ENCODE assay signal across 7 mouse cellular contexts in the genomic region with DNA sequence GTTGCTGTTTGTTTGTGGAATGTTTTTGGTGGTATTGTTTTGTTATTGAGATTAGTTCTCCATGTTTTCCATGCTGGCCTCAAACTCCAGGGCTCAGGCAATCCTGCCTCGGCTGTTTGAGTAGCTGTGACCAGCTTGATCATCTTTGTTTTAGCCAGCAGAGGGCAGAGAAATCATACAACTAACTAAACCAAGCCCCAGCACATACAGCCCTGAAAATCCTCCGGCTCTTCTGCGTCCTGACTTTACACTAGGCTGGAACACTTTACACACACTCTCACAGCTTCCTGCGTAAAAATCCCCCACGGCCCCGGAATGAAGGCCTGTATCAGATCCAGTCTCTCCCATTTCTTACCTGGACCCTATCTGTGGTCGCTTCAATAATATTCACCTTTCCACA. TPM values are rescaled to one million over a fixed set of nuclear protein-coding genes. Genes with fewer than 3 reads are reported as not detected.
DNase-seq lines count a peak whose midpoint lies in the region; ATAC-seq and TF ChIP-seq lines count a peak whose summit lies in the region.

No protein-coding gene starts in this region.

- WGBS in limb, embryonic 11.5 days, result 27% methylated on average over 7 of the region's 7 CpGs
- WGBS in limb, embryonic 10.5 days, result 32% methylated on average over 7 of the region's 7 CpGs
- 30% methylated on average over 7 of the region's 7 CpGs for WGBS in midbrain, postnatal 0 days

- H3K4me3 ChIP-seq in limb, embryonic 11.5 days (ENCODE audit: low read depth, low read length), result no peak overlapping the region
- H3K4me3 ChIP-seq in limb, embryonic 10.5 days, result no peak overlapping the region
- H3K4me3 ChIP-seq in midbrain, postnatal 0 days (ENCODE audit: low read depth, low read length), result no peak overlapping the region

- no peak for ATAC-seq in limb, embryonic 11.5 days (ENCODE audit: insufficient number of reproducible peaks, low FRiP score, low TSS enrichment, low read depth)
- peak; percentile 62 for ATAC-seq in midbrain, postnatal 0 days (ENCODE audit: low FRiP score)

- no peaks in the 10 kb centered on the region for H3K36me3 ChIP-seq in limb, embryonic 11.5 days (ENCODE audit: control insufficient read depth, insufficient read depth, low read length)
- H3K36me3 ChIP-seq in limb, embryonic 10.5 days, result no peaks in the 10 kb centered on the region
- H3K36me3 ChIP-seq in midbrain, postnatal 0 days (ENCODE audit: insufficient read depth, low read length), result no peaks in the 10 kb centered on the region

- H3K27ac ChIP-seq in limb, embryonic 11.5 days (replicated peaks; ENCODE audit: low read depth, low read length), result no peak overlapping the region
- no peak overlapping the region for H3K27ac ChIP-seq in limb, embryonic 10.5 days
- no peak overlapping the region for H3K27ac ChIP-seq in midbrain, postnatal 0 days (ENCODE audit: low read depth, low read length)

- no peak overlapping the region for H3K4me2 ChIP-seq in limb, embryonic 11.5 days (ENCODE audit: low read depth, severe bottlenecking)
- H3K4me2 ChIP-seq in midbrain, postnatal 0 days (ENCODE audit: low read depth, low read length, poor library complexity, severe bottlenecking), result no peak overlapping the region

- TF ChIP-seq CTCF in midbrain, postnatal 0 days (IDR thresholded peaks at IDR 0.05), result peak; percentile 66

- no peak overlapping the region for H3K9ac ChIP-seq in limb, embryonic 11.5 days (ENCODE audit: low read length)
- no peak overlapping the region for H3K9ac ChIP-seq in midbrain, postnatal 0 days (replicated peaks; ENCODE audit: low read length, poor library complexity, severe bottlenecking)

- H3K9me3 ChIP-seq in limb, embryonic 11.5 days (ENCODE audit: control insufficient read depth, low read length), result no peaks in the 10 kb centered on the region
- H3K9me3 ChIP-seq in limb, embryonic 10.5 days (replicated peaks), result no peaks in the 10 kb centered on the region
- H3K9me3 ChIP-seq in midbrain, postnatal 0 days (ENCODE audit: low read length), result no peaks in the 10 kb centered on the region

- no peaks in the 10 kb centered on the region for H3K4me1 ChIP-seq in limb, embryonic 11.5 days (ENCODE audit: control insufficient read depth, insufficient read depth, low read length)
- H3K4me1 ChIP-seq in limb, embryonic 10.5 days, result no peaks in the 10 kb centered on the region
- H3K4me1 ChIP-seq in midbrain, postnatal 0 days (ENCODE audit: insufficient read depth, low read length), result no peaks in the 10 kb centered on the region

- H3K27me3 ChIP-seq in limb, embryonic 11.5 days (ENCODE audit: control insufficient read depth, insufficient read depth, low read length), result no peaks in the 10 kb centered on the region
- H3K27me3 ChIP-seq in limb, embryonic 10.5 days (ENCODE audit: low read depth, poor library complexity, severe bottlenecking), result no peaks in the 10 kb centered on the region
- no peaks in the 10 kb centered on the region for H3K27me3 ChIP-seq in midbrain, postnatal 0 days (ENCODE audit: insufficient read depth, low read length)

- DNase-seq in limb, embryonic 11.5 days (ENCODE audit: low spot score), result peak; percentile 38
- no peak for DNase-seq in limb, embryonic 10.5 days (ENCODE audit: low spot score)
- peak; percentile 47 for DNase-seq in adrenal gland, postnatal 10 days
- peak; percentile 30 to 48 for DNase-seq in heart, adult 9 months (ENCODE audit: low spot score in 2 of 2)
- DNase-seq in layer of hippocampus, postnatal 10 days (ENCODE audit: low spot score in 2 of 2), result peak; percentile 19 to 25
- DNase-seq in midbrain, postnatal 0 days (ENCODE audit: low spot score), result peak; percentile 76
- DNase-seq in testis, postnatal 14 days (ENCODE audit: low spot score), result no peak

RNA-seq across cellular contexts. Expression of a gene that starts 6.6 kb away (rescaled TPM):
- 0.79 and 1.7 TPM in 2 replicates for polyA plus RNA-seq in limb, embryonic 11.5 days (2014; fragmentation: Nextera tagmentation; extraction: Ambion mirVana)
- 0.63 and 1.5 TPM in 2 replicates for polyA plus RNA-seq in limb, embryonic 10.5 days (2016; fragmentation: Nextera tagmentation; extraction: Ambion mirVana)
- total RNA-seq in adrenal gland, postnatal 10 days (2021), result 10 to 100 TPM; 10.5 to 11.2 TPM
- total RNA-seq in layer of hippocampus, postnatal 10 days (2021), result 1 to 10 TPM; 2.0 to 2.4 TPM
- total RNA-seq in midbrain, postnatal 0 days (2014; rRNA removed), result 0.88 and 0.90 TPM in 2 replicates
- polyA plus RNA-seq in midbrain, postnatal 0 days (2015; fragmentation: Nextera tagmentation; extraction: Ambion mirVana), result 1.7 and 2.1 TPM in 2 replicates

RNA-seq across cellular contexts. Expression of a gene that starts 14.2 kb away (rescaled TPM):
- 0.07 and 0.14 TPM in 2 replicates for polyA plus RNA-seq in limb, embryonic 11.5 days (2014; fragmentation: Nextera tagmentation; extraction: Ambion mirVana)
- polyA plus RNA-seq in limb, embryonic 10.5 days (2016; fragmentation: Nextera tagmentation; extraction: Ambion mirVana), result not detected in 2 replicates
- not detected for total RNA-seq in adrenal gland, postnatal 10 days (2021)
- not detected for total RNA-seq in layer of hippocampus, postnatal 10 days (2021)
- not detected in 2 replicates for total RNA-seq in midbrain, postnatal 0 days (2014; rRNA removed)
- not detected in 2 replicates for polyA plus RNA-seq in midbrain, postnatal 0 days (2015; fragmentation: Nextera tagmentation; extraction: Ambion mirVana)

RNA-seq across cellular contexts. Expression of a gene that starts 30.6 kb away (rescaled TPM):
- polyA plus RNA-seq in limb, embryonic 11.5 days (2014; fragmentation: Nextera tagmentation; extraction: Ambion mirVana), result not detected in 2 replicates
- polyA plus RNA-seq in limb, embryonic 10.5 days (2016; fragmentation: Nextera tagmentation; extraction: Ambion mirVana), result not detected in 2 replicates
- total RNA-seq in adrenal gland, postnatal 10 days (2021), result not detected
- total RNA-seq in layer of hippocampus, postnatal 10 days (2021), result not detected
- total RNA-seq in midbrain, postnatal 0 days (2014; rRNA removed), result not detected in 2 replicates
- not detected in 2 replicates for polyA plus RNA-seq in midbrain, postnatal 0 days (2015; fragmentation: Nextera tagmentation; extraction: Ambion mirVana)

RNA-seq across cellular contexts. Expression of a gene that starts 42.0 kb away (rescaled TPM):
- polyA plus RNA-seq in limb, embryonic 11.5 days (2014; fragmentation: Nextera tagmentation; extraction: Ambion mirVana), result 0.09 and 0.24 TPM in 2 replicates
- polyA plus RNA-seq in limb, embryonic 10.5 days (2016; fragmentation: Nextera tagmentation; extraction: Ambion mirVana), result 0.28 TPM in 1 of 2 replicates, not detected in the other
- not detected for total RNA-seq in adrenal gland, postnatal 10 days (2021)
- not detected for total RNA-seq in layer of hippocampus, postnatal 10 days (2021)
- total RNA-seq in midbrain, postnatal 0 days (2014; rRNA removed), result 0.11 and 1.3 TPM in 2 replicates
- 0.49 and 0.53 TPM in 2 replicates for polyA plus RNA-seq in midbrain, postnatal 0 days (2015; fragmentation: Nextera tagmentation; extraction: Ambion mirVana)

Comparison
In these comparisons a context has a peak if more than half of its experiments do, and no peak if none do; other contexts are left out.
1. DNase-seq: peak in limb, embryonic 11.5 days (single experiment), adrenal gland, postnatal 10 days (single experiment), heart, adult 9 months (2 of 2), layer of hippocampus, postnatal 10 days (2 of 2) and midbrain, postnatal 0 days (single experiment); none in limb, embryonic 10.5 days (single experiment) and testis, postnatal 14 days (single experiment).